Mouse (Mus musculus): ENCODE data around the gene Ucp3. TPM values are rescaled to one million over a fixed set of nuclear protein-coding genes. Genes with fewer than 3 reads are reported as not detected.

Gene Ucp3
- polyA plus RNA-seq (2016; fragmentation: Nextera tagmentation; extraction: Ambion mirVana) = not detected in 2 replicates

GRCm38 (mm10) chr7:100472777-100473176, at the start of gene Ucp3:
Gene Ucp3 (plus strand): TSS chr7:100472990.
- no peak within 1 kb of the TSS for H3K27ac ChIP-seq (replicated peaks)
- no peak within 1 kb of the TSS for H3K4me3 ChIP-seq
- H3K9me3 ChIP-seq = no peaks in the 10 kb centered on the region
- no peak within 1 kb of the TSS for H3K4me2 ChIP-seq (replicated peaks)
- H3K27me3 ChIP-seq = no peaks in the 10 kb centered on the region
- no peak for ATAC-seq (ENCODE audit: low FRiP score, low read depth)
- 91% methylated on average over 6 of the region's 6 CpGs for WGBS
- no peaks in the 10 kb centered on the region for H3K4me1 ChIP-seq
- H3K36me3 ChIP-seq = peaks cover 24% of the 10 kb centered on the region
- H3K9ac ChIP-seq (replicated peaks) = no peak within 1 kb of the TSS

GRCm38 (mm10) chr7:100425795-100426194, 47.0 kb upstream of the Ucp3 start:
- ATAC-seq (ENCODE audit: low FRiP score, low read depth) = no peak
- no peak overlapping the region for H3K4me3 ChIP-seq
- no peak overlapping the region for H3K27ac ChIP-seq (replicated peaks)
- no peaks in the 10 kb centered on the region for H3K27me3 ChIP-seq
- no peak overlapping the region for H3K9ac ChIP-seq (replicated peaks)
- no peaks in the 10 kb centered on the region for H3K9me3 ChIP-seq
- H3K4me1 ChIP-seq = no peaks in the 10 kb centered on the region
- 77% methylated on average over 3 of the region's 3 CpGs for WGBS
- no peak overlapping the region for H3K4me2 ChIP-seq (replicated peaks)
- H3K36me3 ChIP-seq = peaks cover 82% of the 10 kb centered on the region

DNA sequence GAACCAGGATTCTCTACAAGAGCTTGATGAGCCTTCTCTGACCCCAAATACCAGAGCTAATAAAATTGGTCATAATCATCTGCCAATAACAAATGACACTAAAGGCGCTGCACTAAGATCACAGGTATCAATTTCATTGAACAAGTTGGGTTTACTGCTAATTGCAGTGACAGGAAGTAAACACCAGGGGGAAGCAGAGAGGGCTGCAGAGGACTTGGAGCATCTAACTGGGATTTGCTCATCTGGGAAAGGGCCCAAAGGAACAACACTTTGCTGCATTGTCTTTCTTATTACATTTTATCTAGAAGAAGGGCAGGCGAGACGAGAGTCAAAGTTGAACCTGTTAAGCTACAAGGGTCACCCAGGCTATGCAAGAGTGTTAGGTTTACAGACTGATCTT, 43.7 kb upstream of the Ucp3 start:
- H3K4me1 ChIP-seq = no peaks in the 10 kb centered on the region
- H3K4me3 ChIP-seq = no peak overlapping the region
- H3K36me3 ChIP-seq = peaks cover 89% of the 10 kb centered on the region
- H3K4me2 ChIP-seq (replicated peaks) = no peak overlapping the region
- H3K9ac ChIP-seq (replicated peaks) = no peak overlapping the region
- no peak overlapping the region for H3K27ac ChIP-seq (replicated peaks)
- no peak for ATAC-seq (ENCODE audit: low FRiP score, low read depth)
- H3K9me3 ChIP-seq = no peaks in the 10 kb centered on the region
- 66% methylated on average over 3 of the region's 3 CpGs for WGBS
- no peaks in the 10 kb centered on the region for H3K27me3 ChIP-seq

GRCm38 (mm10) chr7:100429911-100430310, 42.9 kb upstream of the Ucp3 start:
- Histone ChIP-seq H3K4me1 (no peaks in the 10 kb centered on the region), H3K36me3 (peaks cover 82% of the 10 kb centered on the region), H3K4me3 (no peak overlapping the region), H3K4me2 (replicated peaks) (no peak overlapping the region), H3K9ac (replicated peaks) (no peak overlapping the region), H3K27me3 (no peaks in the 10 kb centered on the region), H3K27ac (replicated peaks) (no peak overlapping the region), H3K9me3 (no peaks in the 10 kb centered on the region)
- 93% methylated on average over 11 of the region's 11 CpGs for WGBS
- no peak for ATAC-seq (ENCODE audit: low FRiP score, low read depth)

DNA sequence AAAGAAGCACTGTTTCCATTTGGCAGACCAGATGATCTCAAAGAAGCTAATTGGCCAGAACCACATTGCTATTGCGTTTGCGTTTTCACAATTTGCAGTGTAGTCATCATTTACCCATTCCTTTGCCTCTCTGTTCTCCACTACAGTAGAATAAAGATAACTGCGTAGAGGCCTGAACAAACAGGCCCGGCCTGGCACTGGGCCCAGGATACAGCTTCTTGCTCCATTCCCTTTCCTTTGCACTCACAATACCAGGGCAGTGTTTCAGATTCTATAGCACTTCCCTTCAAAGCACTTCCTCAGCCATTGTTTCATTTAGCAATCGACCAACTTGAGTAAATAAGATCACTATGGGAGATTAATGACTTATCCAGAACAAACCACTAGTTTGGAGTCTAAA, 41.7 kb upstream of the Ucp3 start:
- Histone ChIP-seq H3K4me3 (no peak overlapping the region), H3K27me3 (no peaks in the 10 kb centered on the region), H3K4me2 (replicated peaks) (no peak overlapping the region), H3K27ac (replicated peaks) (no peak overlapping the region), H3K4me1 (no peaks in the 10 kb centered on the region), H3K9me3 (no peaks in the 10 kb centered on the region), H3K9ac (replicated peaks) (no peak overlapping the region), H3K36me3 (peaks cover 82% of the 10 kb centered on the region)
- 92% methylated on average over 5 of the region's 5 CpGs for WGBS
- ATAC-seq (ENCODE audit: low FRiP score, low read depth) = no peak

DNA sequence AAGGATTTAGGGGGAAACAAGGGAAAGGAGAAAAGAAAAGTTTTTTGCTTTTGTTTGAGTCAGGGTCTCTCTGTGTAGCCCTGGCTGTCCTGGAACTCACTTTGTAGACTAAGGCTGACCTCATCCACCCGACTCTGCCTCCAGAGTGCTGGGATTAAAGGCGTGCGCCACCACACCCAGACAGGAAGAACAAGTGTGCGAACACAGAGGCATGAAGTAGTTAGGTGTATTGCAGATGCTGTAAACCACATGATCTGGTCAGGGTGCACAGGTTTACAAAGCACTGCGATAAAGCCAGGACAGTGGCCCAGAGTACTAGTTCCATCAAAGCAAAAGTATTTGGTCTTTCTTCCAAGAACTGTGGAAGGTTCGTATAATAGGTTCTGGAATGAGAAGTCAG, 39.5 kb upstream of the Ucp3 start:
- Histone ChIP-seq H3K36me3 (peaks cover 82% of the 10 kb centered on the region), H3K27me3 (no peaks in the 10 kb centered on the region), H3K9me3 (no peaks in the 10 kb centered on the region), H3K4me3 (no peak overlapping the region), H3K9ac (replicated peaks) (no peak overlapping the region), H3K4me2 (replicated peaks) (no peak overlapping the region), H3K27ac (replicated peaks) (no peak overlapping the region), H3K4me1 (no peaks in the 10 kb centered on the region)
- ATAC-seq (ENCODE audit: low FRiP score, low read depth) = no peak
- WGBS = 90% methylated on average over 6 of the region's 6 CpGs

DNA sequence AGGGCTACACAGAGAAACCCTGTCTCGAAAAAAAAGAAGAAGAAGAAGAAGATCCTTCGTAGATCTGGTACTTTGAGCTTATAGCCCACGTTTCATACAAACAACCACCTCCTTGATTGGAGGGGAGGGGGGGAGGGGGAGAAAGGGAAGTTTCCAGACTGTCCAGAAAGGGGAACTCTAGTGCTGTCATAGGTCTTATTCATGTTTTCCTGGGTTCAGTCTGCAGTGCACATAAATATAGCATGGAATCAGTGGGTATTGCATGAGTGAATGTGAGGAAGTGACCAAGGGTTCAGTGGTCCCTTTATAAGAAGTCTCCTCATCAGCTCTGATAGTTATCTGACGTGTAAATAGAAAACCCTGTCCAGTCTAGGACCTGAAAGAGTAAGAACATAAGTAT, 29.1 kb upstream of the Ucp3 start:
- 94% methylated on average over 4 of the region's 4 CpGs for WGBS
- Histone ChIP-seq H3K27ac (replicated peaks) (no peak overlapping the region), H3K4me3 (no peak overlapping the region), H3K4me1 (no peaks in the 10 kb centered on the region), H3K27me3 (no peaks in the 10 kb centered on the region), H3K9ac (replicated peaks) (no peak overlapping the region), H3K9me3 (no peaks in the 10 kb centered on the region), H3K4me2 (replicated peaks) (no peak overlapping the region), H3K36me3 (peaks cover 75% of the 10 kb centered on the region)
- ATAC-seq (ENCODE audit: low FRiP score, low read depth) = no peak

GRCm38 (mm10) chr7:100446271-100446670, 26.5 kb upstream of the Ucp3 start:
- Histone ChIP-seq H3K4me1 (no peaks in the 10 kb centered on the region), H3K27ac (replicated peaks) (no peak overlapping the region), H3K9me3 (no peaks in the 10 kb centered on the region), H3K36me3 (peaks cover 80% of the 10 kb centered on the region), H3K4me2 (replicated peaks) (no peak overlapping the region), H3K9ac (replicated peaks) (no peak overlapping the region), H3K27me3 (no peaks in the 10 kb centered on the region), H3K4me3 (no peak overlapping the region)
- 96% methylated on average over 5 of the region's 5 CpGs for WGBS
- ATAC-seq (ENCODE audit: low FRiP score, low read depth) = no peak

DNA sequence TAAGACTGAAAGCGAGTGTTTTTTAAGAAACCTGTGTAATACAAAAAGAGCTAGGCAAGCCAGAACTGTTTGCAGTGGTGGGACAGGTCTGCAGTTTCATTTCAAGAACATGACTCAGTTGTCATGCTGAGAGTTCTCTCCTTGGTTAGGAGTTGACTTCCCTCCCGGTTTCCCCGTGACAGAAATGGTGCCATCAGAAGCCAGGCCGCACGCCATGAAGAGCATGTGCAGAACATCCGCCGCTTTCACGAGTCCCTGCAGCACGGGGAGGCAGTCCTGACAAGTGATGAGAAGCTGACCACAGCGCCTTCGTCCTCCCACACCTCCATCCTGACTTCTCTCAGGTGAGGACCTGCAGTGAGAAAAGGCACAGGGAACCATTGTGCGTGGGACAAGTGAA, 24.3 kb upstream of the Ucp3 start:
- WGBS = 96% methylated on average over 12 of the region's 12 CpGs
- H3K9ac ChIP-seq (replicated peaks) = no peak overlapping the region
- H3K27me3 ChIP-seq = no peaks in the 10 kb centered on the region
- H3K27ac ChIP-seq (replicated peaks) = no peak overlapping the region
- H3K4me2 ChIP-seq (replicated peaks) = no peak overlapping the region
- no peaks in the 10 kb centered on the region for H3K4me1 ChIP-seq
- no peak for ATAC-seq (ENCODE audit: low FRiP score, low read depth)
- no peaks in the 10 kb centered on the region for H3K9me3 ChIP-seq
- no peak overlapping the region for H3K4me3 ChIP-seq
- peaks cover 82% of the 10 kb centered on the region for H3K36me3 ChIP-seq

- peaks cover 83% of the 10 kb centered on the region for H3K36me3 ChIP-seq
- 96% methylated on average over 3 of the region's 3 CpGs for WGBS
Observed at GRCm38 (mm10) chr7:100448985-100449384, 23.8 kb upstream of the Ucp3 start.

DNA sequence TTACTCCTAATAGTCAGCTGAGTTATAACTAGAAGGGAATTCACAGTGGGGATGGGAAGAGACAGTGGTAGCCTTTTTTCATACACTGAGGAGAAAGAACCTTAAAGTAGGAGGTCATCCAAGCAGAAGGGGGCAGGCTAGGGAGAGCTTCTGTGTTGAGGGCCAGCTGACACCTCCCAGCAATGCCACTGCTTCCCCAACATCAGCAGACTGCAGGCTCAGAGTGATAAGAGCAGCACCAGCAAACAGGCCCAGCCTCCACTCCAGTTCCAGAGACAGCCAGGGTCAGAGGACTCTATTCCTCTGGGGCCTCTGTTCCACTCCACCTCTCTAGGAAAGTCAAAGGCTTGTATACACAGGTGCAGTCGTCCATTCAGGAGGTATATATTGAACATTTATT, 14.6 kb upstream of the Ucp3 start:
- WGBS = 74% methylated on average over 1 of the region's 1 CpGs
- Histone ChIP-seq H3K36me3 (peaks cover 82% of the 10 kb centered on the region), H3K27ac (replicated peaks) (no peak overlapping the region), H3K4me2 (replicated peaks) (no peak overlapping the region), H3K4me1 (no peaks in the 10 kb centered on the region), H3K9me3 (no peaks in the 10 kb centered on the region), H3K9ac (replicated peaks) (no peak overlapping the region), H3K4me3 (no peak overlapping the region), H3K27me3 (no peaks in the 10 kb centered on the region)
- ATAC-seq (ENCODE audit: low FRiP score, low read depth) = no peak

More at GRCm38 (mm10) chr7:100448985-100449384, 23.8 kb upstream of the Ucp3 start:
- no peak overlapping the region for H3K4me2 ChIP-seq (replicated peaks)
- no peak for ATAC-seq (ENCODE audit: low FRiP score, low read depth)
- H3K4me3 ChIP-seq = no peak overlapping the region
- H3K27me3 ChIP-seq = no peaks in the 10 kb centered on the region
- H3K27ac ChIP-seq (replicated peaks) = no peak overlapping the region
- no peaks in the 10 kb centered on the region for H3K4me1 ChIP-seq
- no peak overlapping the region for H3K9ac ChIP-seq (replicated peaks)
- no peaks in the 10 kb centered on the region for H3K9me3 ChIP-seq

GRCm38 (mm10) chr7:100459862-100460261, 12.9 kb upstream of the Ucp3 start:
- H3K27ac ChIP-seq (replicated peaks) = no peak overlapping the region
- WGBS = 93% methylated on average over 3 of the region's 3 CpGs
- peaks cover 81% of the 10 kb centered on the region for H3K36me3 ChIP-seq

GRCm38 (mm10) chr7:100461621-100462151, 11.1 kb upstream of the Ucp3 start:
- Histone ChIP-seq H3K27ac (replicated peaks) (no peak overlapping the region), H3K36me3 (peaks cover 80% of the 10 kb centered on the region), H3K4me2 (replicated peaks) (no peak overlapping the region), H3K9ac (replicated peaks) (no peak overlapping the region), H3K4me1 (no peaks in the 10 kb centered on the region), H3K27me3 (no peaks in the 10 kb centered on the region), H3K4me3 (no peak overlapping the region), H3K9me3 (no peaks in the 10 kb centered on the region)
- 87% methylated on average over 6 of the region's 6 CpGs for WGBS
- no peak for ATAC-seq (ENCODE audit: low FRiP score, low read depth)

More at GRCm38 (mm10) chr7:100459862-100460261, 12.9 kb upstream of the Ucp3 start:
- H3K4me1 ChIP-seq = no peaks in the 10 kb centered on the region
- H3K9me3 ChIP-seq = no peaks in the 10 kb centered on the region
- ATAC-seq (ENCODE audit: low FRiP score, low read depth) = no peak
- H3K4me2 ChIP-seq (replicated peaks) = no peak overlapping the region
- no peak overlapping the region for H3K9ac ChIP-seq (replicated peaks)
- no peaks in the 10 kb centered on the region for H3K27me3 ChIP-seq
- no peak overlapping the region for H3K4me3 ChIP-seq

Measured in midbrain, embryonic 12.5 days (tissue).